Mouse (Mus musculus): ENCODE data around the gene Tbc1d2b. TPM values are rescaled to one million over a fixed set of nuclear protein-coding genes. Genes with fewer than 3 reads are reported as not detected.

Gene Tbc1d2b
- polyA plus RNA-seq (2021; fragmentation: Nextera tagmentation), result 1.6 and 1.8 TPM in 2 replicates
- long read RNA-seq, experiment 1, partial matches to known transcripts, result 5 of 11 reads
- long read RNA-seq, experiment 1, other reads (novel, unspliced or antisense), result 6 of 11 reads
- long read RNA-seq, experiment 2, partial matches to known transcripts, result 1 of 5 reads
- long read RNA-seq, experiment 2, other reads (novel, unspliced or antisense), result 4 of 5 reads

DNA sequence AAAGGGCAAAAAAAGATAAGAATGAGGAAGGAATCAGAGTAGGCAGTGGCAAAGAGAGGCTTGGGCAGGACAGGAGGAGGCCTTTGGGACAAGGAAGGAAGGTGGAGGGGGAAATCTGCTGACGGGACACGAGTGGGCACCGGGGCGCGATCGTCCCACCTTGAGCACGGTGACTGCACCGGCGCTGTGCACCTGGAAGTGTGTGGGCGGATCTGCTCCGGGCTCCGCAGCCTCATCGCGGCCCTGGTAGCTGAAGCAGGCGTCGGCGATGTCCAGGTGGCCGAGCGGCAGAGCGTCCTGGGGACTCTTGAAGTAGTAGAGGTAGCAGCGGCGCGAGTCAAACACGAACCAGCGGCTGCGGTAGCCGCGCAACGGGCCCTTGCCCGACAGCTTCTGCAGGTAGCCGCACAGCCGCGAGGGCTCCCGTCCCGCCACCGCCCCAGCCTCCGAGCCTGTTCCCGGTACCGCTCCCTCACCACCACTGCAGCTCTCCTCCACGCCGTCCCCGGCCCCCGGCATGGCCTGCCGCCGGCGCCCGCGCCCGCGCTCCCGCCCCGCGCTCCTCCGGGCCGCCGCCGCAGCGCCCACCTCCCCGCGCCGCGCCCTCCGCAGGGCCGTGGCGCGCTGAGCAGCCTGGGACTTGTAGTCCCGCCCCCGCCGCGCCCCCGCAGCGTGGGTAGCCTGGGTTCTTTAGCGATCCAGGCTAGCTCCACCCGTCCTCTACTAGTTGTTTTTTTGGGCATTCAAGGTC is at the start of gene Tbc1d2b:
Gene Tbc1d2b (minus strand): TSS at position 612 of the 751 bp plus-strand sequence.

DNA sequence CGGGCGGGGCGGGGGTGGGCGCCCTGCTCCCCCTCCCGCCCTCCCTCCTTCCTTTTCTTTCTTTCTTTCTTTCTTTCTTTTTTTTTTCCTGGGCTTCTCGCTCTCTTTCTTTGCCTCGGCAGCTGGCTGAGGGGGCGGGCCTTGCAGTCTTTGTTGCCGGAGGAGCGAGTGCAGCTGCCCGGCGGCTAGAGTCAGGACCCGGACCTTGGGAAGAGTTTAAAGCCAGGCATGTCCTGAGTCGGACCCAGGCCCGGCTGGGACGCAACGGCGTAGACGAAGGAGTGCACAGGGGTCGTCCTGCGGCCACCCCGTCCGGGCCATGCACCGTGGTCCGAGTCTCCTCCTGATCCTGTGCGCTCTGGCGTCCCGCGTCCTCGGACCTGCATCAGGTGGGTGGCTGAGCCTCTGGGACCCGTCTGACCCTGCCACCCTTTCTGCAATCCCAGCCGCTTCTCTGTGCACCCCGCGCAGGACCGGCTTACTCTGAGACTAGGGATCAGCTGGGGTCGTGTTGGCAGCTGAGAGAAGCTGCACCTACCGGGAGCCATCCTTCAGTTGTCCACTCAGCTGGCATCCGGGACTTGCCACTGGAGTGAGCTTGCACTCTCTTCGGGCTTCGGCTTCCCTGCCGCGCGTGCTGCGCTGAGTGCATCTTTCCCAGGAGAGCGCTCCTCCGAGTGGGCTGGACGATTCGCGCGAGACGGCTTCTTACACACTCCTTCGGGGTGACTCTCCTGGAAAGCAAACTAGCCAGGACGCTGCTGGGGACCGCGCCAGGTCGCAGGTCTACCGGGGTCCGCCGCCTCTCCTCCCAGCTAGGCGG is 107.5 kb downstream of the Tbc1d2b start, which contains the start of gene Adamts7:
Gene Adamts7 (plus strand): TSS at position 144 of the 823 bp plus-strand sequence.

Other genes with a start within 250 kb of the Tbc1d2b start
- gene Ctsh, start 216.7 kb downstream of the Tbc1d2b start, polyA plus RNA-seq (2021; fragmentation: Nextera tagmentation), result 22.4 and 23.0 TPM in 2 replicates
- gene Morf4l1, start 156.0 kb downstream of the Tbc1d2b start, polyA plus RNA-seq (2021; fragmentation: Nextera tagmentation), result 317 and 389 TPM in 2 replicates
- 0.05 TPM in 1 of 2 replicates, not detected in the other for gene Adamts7, start 107.7 kb downstream of the Tbc1d2b start, polyA plus RNA-seq (2021; fragmentation: Nextera tagmentation)